Mouse (Mus musculus): Measurements from ENCODE around the gene Shc3.

Gene Shc3

GRCm38 (mm10) chr13:51425662-51426443 lies 143.4 kb downstream of the Shc3 start:
- in situ Hi-C loops (cut with MboI; ENCODE audit: unreplicated experiment in 2 of 2): loop anchor here (5.0 to 25.0 kb wide), 3 partner anchors 479 to 1989 kb away; no protein-coding TSS in a partner anchor

GRCm38 (mm10) chr13:51424647-51425046 lies 144.6 kb downstream of the Shc3 start:
- in situ Hi-C loops (cut with MboI; ENCODE audit: unreplicated experiment in 2 of 2): loop anchor here (5.0 to 25.0 kb wide), 3 partner anchors 477 to 1987 kb away; no protein-coding TSS in a partner anchor

GRCm38 (mm10) chr13:51423647-51424046 lies 145.6 kb downstream of the Shc3 start:
- in situ Hi-C loops (cut with MboI; ENCODE audit: unreplicated experiment in 2 of 2): loop anchor here (10.0 kb wide), 1 partner anchor 1209 kb away; no protein-coding TSS in a partner anchor

GRCm38 (mm10) chr13:51420861-51421260 lies 148.4 kb downstream of the Shc3 start:
- in situ Hi-C loops (cut with MboI; ENCODE audit: unreplicated experiment in 2 of 2): loop anchor here (10.0 kb wide), 1 partner anchor 1206 kb away; no protein-coding TSS in a partner anchor

- in situ Hi-C loops (cut with MboI; ENCODE audit: unreplicated experiment in 2 of 2): loop anchor here (5.0 to 10.0 kb wide), 3 partner anchors 145 to 472 kb away; no protein-coding TSS in a partner anchor
Observed at GRCm38 (mm10) chr13:51419501-51419900, 149.7 kb downstream of the Shc3 start.

- in situ Hi-C loops (cut with MboI; ENCODE audit: unreplicated experiment in 2 of 2): loop anchor here (5.0 to 10.0 kb wide), 3 partner anchors 144 to 472 kb away; no protein-coding TSS in a partner anchor
Observed at GRCm38 (mm10) chr13:51418942-51419451, 150.2 kb downstream of the Shc3 start.

- in situ Hi-C loops (cut with MboI; ENCODE audit: unreplicated experiment in 2 of 2): loop anchor here (5.0 to 10.0 kb wide), 3 partner anchors 144 to 471 kb away; no protein-coding TSS in a partner anchor
Observed at GRCm38 (mm10) chr13:51418268-51418941, 150.8 kb downstream of the Shc3 start.

- in situ Hi-C loops (cut with MboI; ENCODE audit: unreplicated experiment in 2 of 2): loop anchor here (5.0 to 10.0 kb wide), 3 partner anchors 143 to 470 kb away; no protein-coding TSS in a partner anchor
Observed at GRCm38 (mm10) chr13:51417796-51418195, 151.4 kb downstream of the Shc3 start.

- in situ Hi-C loops (cut with MboI; ENCODE audit: unreplicated experiment in 2 of 2): loop anchor here (5.0 to 10.0 kb wide), 3 partner anchors 142 to 469 kb away; no protein-coding TSS in a partner anchor
Observed at GRCm38 (mm10) chr13:51416727-51417126, 152.5 kb downstream of the Shc3 start.

GRCm38 (mm10) chr13:51413461-51413860 lies 155.8 kb downstream of the Shc3 start:
- in situ Hi-C loops (cut with MboI; ENCODE audit: unreplicated experiment in 2 of 2): loop anchor here (5.0 to 10.0 kb wide), 5 partner anchors 91 to 231 kb away; no protein-coding TSS in a partner anchor

- in situ Hi-C loops (cut with MboI; ENCODE audit: unreplicated experiment in 2 of 2): loop anchor here (5.0 to 10.0 kb wide), 5 partner anchors 90 to 230 kb away; no protein-coding TSS in a partner anchor
Observed at GRCm38 (mm10) chr13:51411696-51412430, 157.4 kb downstream of the Shc3 start.

- in situ Hi-C loops (cut with MboI; ENCODE audit: unreplicated experiment in 2 of 2): loop anchor here (5.0 to 10.0 kb wide), 5 partner anchors 89 to 229 kb away; no protein-coding TSS in a partner anchor
Observed at GRCm38 (mm10) chr13:51411243-51411642, 158.0 kb downstream of the Shc3 start.

GRCm38 (mm10) chr13:51409936-51410481 lies 159.2 kb downstream of the Shc3 start:
- in situ Hi-C loops (cut with MboI; ENCODE audit: unreplicated experiment in 2 of 2): loop anchor here (5.0 to 10.0 kb wide), 5 partner anchors 88 to 228 kb away; no protein-coding TSS in a partner anchor

- in situ Hi-C loops (cut with MboI; ENCODE audit: unreplicated experiment in 2 of 2): no loop called here
Observed at GRCm38 (mm10) chr13:51408519-51409001, 160.7 kb downstream of the Shc3 start, which contains the start of gene S1pr3. S1pr3 (plus strand) TSS chr13:51408639.

GRCm38 (mm10) chr13:51407541-51408217 lies 161.5 kb downstream of the Shc3 start:
- in situ Hi-C loops (cut with MboI; ENCODE audit: unreplicated experiment in 2 of 2): no loop called here

- in situ Hi-C loops (cut with MboI; ENCODE audit: unreplicated experiment in 2 of 2): no loop called here
Observed at GRCm38 (mm10) chr13:51405731-51406320, 163.4 kb downstream of the Shc3 start.

- in situ Hi-C loops (cut with MboI; ENCODE audit: unreplicated experiment in 2 of 2): no loop called here
Observed at GRCm38 (mm10) chr13:51404566-51404965, 164.7 kb downstream of the Shc3 start.

- in situ Hi-C loops (cut with MboI; ENCODE audit: unreplicated experiment in 2 of 2): no loop called here
Observed at GRCm38 (mm10) chr13:51400736-51401501, 168.3 kb downstream of the Shc3 start.
